Mouse (Mus musculus) cerebellum, postnatal 14 days (tissue): ENCODE measurements around the gene Syndig1l.

Source experiments
- DNase-seq, 2 experiments: peaks; one replicate each; pipeline ENCODE4 v3.0.0; 2021; ENCODE audit warnings: mixed read lengths in 2 of 2

Syndig1l gene

DNA sequence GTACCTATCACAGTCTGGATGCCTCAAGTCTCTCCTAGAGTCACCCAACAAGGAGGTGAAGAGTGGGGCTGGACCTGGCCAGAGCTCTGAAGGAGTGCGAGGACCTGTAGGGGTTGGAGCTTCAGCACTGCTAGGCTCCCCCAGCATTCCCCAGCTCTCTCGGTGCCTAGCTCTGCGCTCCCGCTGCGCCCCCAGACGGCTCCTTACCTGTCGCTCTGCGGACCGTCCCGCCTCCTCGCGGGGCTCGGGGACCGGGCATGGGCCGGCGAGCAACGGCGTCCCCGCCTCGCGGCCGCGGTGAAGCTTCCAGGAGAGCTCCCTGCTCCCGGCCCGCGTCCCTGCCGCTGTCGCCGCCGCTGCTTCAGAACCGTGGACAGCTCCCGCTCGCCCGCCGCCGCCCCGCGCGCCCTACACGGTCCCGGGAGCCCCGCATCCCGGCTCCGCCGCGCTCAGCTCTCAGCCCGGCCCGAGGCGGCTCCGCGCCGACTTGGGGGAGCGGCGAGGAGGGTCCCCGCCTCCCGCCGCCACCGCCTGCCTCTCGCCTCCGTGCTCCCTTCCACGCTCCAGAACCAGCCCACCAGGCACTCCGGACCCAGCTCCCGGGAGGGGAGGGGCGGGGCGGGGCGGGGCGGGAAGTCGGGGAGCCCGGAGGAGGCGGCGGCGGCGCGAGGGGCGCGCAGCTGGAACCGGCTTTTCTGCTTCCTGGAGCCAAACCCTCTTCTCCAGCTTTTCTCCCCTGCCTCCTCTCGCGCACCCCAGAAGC is at the start of gene Syndig1l:
Gene Syndig1l, minus strand, starts transcription at position 513 of the 763 bp plus-strand sequence.
- DNase-seq = peak; percentile 59 to 67

DNA sequence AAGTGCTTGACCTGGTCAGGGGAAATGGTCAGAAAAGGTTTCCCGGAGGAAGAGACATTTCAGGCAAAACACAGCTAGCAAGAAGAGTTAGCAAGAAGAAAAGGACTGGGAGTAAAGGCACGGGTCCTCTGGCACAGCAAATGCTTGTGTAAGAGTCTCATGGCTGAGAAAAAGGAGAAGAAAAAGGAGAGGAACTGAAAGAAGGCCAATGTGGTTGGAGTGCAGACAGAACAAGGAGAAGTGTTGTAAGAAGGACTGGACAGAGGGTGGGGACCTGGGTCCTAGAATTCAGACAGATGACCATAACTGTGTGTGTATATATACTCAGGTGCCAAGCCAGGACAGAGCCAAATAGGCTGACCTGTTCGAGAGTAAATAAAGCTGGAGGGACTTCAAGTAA is 49.5 kb upstream of the Syndig1l start:
- DNase-seq = no peak

- DNase-seq = no peak
Observed at GRCm38 (mm10) chr12:84745700-84746099, 47.1 kb upstream of the Syndig1l start.

- no peak for DNase-seq
Observed at GRCm38 (mm10) chr12:84743496-84743895, 44.9 kb upstream of the Syndig1l start.

DNA sequence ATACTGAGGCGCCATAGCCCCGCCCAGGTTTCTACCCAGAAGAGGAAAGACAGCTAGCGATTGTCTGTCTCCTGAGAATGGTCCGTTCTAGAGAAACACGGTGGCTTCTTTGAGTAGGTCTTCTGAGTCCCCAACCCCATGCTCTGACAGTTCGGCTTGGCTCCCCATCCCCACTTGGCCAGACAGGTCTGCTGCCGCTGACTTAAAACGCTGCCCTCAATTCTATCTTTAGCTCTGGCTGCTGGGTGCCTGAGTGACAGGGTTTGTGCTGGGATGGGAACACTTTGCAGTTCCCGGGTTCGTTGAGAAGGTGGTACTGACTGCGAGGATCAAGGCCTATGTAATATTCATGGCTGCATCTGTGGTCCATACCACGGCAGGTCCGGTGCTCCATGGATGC is 34.7 kb upstream of the Syndig1l start:
- peak; percentile 57 to 58 for DNase-seq

GRCm38 (mm10) chr12:84728421-84728820 is 29.8 kb upstream of the Syndig1l start:
- DNase-seq = no peak

DNA sequence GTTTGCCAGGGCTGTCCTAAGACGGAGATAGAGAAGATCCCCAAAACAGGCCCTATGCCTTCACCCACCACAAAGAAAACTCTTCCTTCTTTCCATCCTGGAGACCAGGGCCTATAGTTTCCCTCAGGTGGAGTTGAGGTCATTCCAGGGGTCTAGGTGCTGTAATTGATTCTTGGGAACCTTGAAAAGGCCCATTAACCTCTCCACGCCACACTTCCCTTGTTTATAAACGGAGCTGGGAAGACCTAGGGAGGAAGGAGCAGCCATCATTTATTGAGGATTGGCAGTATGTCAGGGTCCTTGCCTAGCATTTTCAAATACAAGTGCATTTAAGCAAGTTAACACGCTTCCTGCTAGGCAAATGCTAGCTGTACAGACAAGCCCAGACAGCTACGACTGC is 28.8 kb upstream of the Syndig1l start:
- DNase-seq = no peak

DNA sequence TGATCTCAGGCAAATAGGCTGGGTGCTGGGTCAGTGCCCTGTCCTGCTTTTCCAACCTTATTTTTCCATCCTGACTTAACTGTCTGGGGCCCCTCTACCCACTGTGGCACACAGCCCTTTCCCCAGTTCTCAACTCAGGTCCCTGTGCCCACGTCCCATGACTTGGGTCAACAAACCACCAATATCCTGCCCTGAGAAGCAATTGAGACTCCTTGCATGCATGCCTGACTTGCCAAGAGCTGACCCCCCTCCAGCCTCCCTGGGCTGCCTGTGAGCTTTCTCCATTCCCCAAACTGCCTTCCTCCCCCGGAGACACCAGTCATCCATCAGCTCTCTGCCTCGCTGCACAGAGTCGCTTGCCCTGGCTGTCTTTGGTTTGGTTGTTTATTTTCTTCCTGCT is 28.4 kb upstream of the Syndig1l start:
- DNase-seq = no peak

GRCm38 (mm10) chr12:84726391-84726790 is 27.8 kb upstream of the Syndig1l start:
- no peak for DNase-seq

- DNase-seq = no peak
Observed at GRCm38 (mm10) chr12:84718462-84719244, 20.0 kb upstream of the Syndig1l start.

DNA sequence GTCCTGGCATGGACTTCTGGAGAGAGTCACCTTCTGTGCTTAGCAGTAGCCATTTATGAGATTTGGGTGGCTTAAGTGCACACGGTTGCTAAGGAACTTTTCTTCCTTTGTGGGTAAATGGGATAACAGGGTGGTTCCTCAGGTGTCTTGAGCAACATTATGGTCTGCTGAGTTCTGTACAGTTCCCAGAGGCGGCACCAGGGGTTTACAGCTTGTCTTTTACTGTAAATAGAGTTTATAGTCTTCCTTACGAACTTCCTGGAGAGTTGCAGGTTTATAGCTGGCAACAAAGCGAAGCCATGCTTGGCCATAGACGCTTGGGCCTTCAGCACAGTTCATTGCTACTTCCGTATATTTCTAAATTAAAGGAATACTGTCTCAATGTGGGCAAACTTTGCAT is 15.9 kb upstream of the Syndig1l start:
- no peak for DNase-seq

- peak in 1 of 2 experiments; percentile 19 for DNase-seq
Observed at GRCm38 (mm10) chr12:84709842-84710439, 11.3 kb upstream of the Syndig1l start.

DNA sequence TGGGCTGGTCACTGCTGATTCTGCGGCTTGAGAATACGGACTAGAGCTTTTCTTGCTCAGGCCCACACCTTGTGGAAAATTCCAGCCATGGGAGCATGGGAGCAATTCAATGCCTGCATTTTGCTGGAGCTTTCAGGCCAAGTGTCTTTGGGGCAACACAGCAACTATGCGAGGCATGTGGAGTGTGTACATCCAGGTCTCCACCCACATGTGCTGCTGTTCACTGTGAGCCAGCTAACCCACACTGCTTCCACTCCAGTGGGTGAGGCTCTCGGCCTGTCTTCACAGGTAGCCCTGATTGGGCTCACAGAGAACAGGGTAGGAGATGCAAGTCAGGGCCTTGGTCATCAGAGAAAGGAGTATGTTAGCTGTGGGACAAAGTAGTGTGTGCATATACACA is 9.2 kb upstream of the Syndig1l start:
- DNase-seq = no peak

DNA sequence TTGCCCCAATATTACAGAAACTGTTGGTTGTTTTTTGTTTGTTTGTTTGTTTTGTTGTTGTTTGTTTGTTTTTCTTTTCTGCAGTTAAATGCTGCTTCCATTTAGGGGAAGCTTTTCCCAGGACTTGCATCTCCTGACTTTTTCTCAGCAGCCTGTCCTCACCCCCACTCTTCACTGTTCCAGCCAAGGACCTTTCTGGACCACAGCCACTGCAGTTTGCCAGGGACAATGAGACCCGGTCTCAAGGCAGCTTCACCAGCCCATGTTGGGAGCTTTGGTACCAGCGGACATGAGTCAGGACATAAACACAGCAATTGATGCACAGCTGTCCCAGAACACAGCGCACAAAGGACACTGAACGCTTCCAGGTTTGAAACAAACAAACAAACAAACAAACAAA is 8.3 kb upstream of the Syndig1l start:
- peak; percentile 66 to 68 for DNase-seq

- DNase-seq = peak; percentile 61 to 72
Observed at GRCm38 (mm10) chr12:84702586-84702985, 4.0 kb upstream of the Syndig1l start.

- DNase-seq = no peak
Observed at GRCm38 (mm10) chr12:84692141-84692540, 6.5 kb downstream of the Syndig1l start.

DNA sequence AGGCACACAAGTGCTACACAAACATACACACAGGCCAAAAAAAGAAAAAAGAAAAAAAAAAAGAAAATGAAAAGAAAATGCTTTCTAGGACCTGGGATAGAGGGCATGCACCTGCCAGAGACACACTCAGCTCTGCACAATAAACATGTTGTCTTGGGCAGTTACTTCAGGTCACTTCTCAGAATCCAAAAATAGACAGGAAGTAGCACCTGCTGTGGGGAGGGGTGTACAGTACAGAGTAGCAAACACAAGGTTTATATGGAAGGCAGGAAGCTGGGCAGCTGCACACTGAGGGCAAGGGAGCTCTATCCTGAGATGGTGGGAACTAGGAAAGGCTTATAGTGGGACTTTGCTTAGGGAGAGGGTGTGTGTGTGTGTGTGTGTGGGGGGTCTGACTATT is 7.3 kb downstream of the Syndig1l start:
- DNase-seq = no peak

- DNase-seq = peak; percentile 65 to 74
Observed at GRCm38 (mm10) chr12:84689051-84689450, 9.6 kb downstream of the Syndig1l start.

GRCm38 (mm10) chr12:84687531-84687930 is 11.1 kb downstream of the Syndig1l start:
- no peak for DNase-seq

- no peak for DNase-seq
Observed at GRCm38 (mm10) chr12:84686176-84686575, 12.5 kb downstream of the Syndig1l start.

- peak; percentile 71 to 75 for DNase-seq
Observed at GRCm38 (mm10) chr12:84684569-84684968, 14.1 kb downstream of the Syndig1l start.

DNA sequence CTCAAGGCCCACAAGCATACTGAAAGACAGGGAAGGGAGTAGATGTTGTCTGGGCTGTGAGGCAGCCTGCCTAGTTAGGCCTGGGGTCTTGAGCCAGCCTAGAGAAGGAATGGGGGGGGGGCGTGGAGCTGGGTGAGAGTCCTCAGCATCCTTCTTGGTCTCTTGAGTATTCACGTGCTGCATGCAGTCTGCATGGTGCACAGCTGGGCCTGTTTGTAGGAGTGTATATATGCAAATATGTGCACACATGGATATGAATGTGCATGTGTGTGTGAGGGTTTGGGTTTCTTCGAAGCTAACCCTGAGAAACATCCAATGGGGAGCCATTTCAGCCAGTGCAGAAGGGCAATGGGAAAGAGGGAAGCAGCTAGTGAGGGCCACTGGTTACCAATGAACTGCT is 22.6 kb downstream of the Syndig1l start:
- DNase-seq = no peak

GRCm38 (mm10) chr12:84674666-84675526 is 23.7 kb downstream of the Syndig1l start:
- peak; percentile 47 to 51 for DNase-seq
